Mouse (Mus musculus) cortical plate, adult 2 months (tissue): ENCODE measurements at regions not wholly inside any gene's neighbourhood (a gene's known extent, or its start where the extent isn't known, plus 50 kb on each side); places are given as distances from the start of the nearest gene placed in this dataset.

Experiments used
- CTCF ChIP-seq: fragments of 200-500 bp; IDR thresholded peaks from 2 replicates; pipeline ENCODE4 v1.5.1; 2011; ENCODE audit warnings: mild to moderate bottlenecking, control low read depth, low read length; ENCODE audit not compliant: insufficient read depth; ENCODE audit errors: extremely low read depth
- POLR2A ChIP-seq: fragments of 200-500 bp; IDR thresholded peaks from 2 replicates; pipeline ENCODE4 v1.6.1; 2011; ENCODE audit warnings: mild to moderate bottlenecking, low read length, control low read depth; ENCODE audit not compliant: insufficient read depth; ENCODE audit errors: extremely low read depth

DNA sequence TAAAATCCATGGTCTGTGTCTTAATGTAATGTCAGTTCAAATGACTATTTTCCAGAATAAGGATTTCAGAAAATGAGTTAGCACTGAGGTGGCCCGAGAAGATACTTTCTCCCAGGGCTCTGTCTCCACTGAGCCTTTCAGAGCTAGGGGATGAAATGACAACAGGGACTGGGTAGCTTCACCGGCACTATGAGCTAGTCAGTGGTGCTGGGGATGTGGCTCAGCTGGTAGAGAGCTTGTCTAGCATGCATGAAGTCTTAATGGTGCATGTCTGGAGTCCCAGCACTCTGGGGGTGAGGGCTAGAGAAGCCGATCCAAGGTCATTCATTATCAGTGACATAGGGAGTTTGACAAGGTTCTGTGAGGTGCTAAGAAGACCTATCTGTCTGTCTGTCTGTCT lies 75.1 kb upstream of the Rpl34 start:
- TF ChIP-seq POLR2A (no peak), CTCF (no peak)
